Mouse (Mus musculus) cerebellum, postnatal 10 days (tissue): Measurements from ENCODE around the gene Fignl2.
A peak's percentile ranks its signal among the peaks of the same experiment; 100 is the strongest.

Experiments used
- DNase-seq, 2 experiments: peaks; one replicate each; pipeline ENCODE4 v3.0.0; 2021; ENCODE audit warnings: mixed read lengths in 2 of 2

Fignl2 gene

GRCm38 (mm10) chr15:101066920-101067696 is 11.3 kb downstream of the Fignl2 start:
- peak in 1 of 2 experiments; percentile 33 for DNase-seq

GRCm38 (mm10) chr15:101066364-101066847 is 12.0 kb downstream of the Fignl2 start:
- peak in 1 of 2 experiments; percentile 18 for DNase-seq

- peak; percentile 53 to 71 for DNase-seq
These were observed 13.3 kb downstream of the Fignl2 start for GRCm38 (mm10) chr15:101065069-101065468.

GRCm38 (mm10) chr15:101060280-101060852 is 18.0 kb downstream of the Fignl2 start:
- no peak for DNase-seq

- no peak for DNase-seq
These were observed 18.6 kb downstream of the Fignl2 start for GRCm38 (mm10) chr15:101059570-101060279.

GRCm38 (mm10) chr15:101056225-101056624 is 22.1 kb downstream of the Fignl2 start:
- peak; percentile 67 to 73 for DNase-seq

- DNase-seq, result no peak
These were observed 23.8 kb downstream of the Fignl2 start for GRCm38 (mm10) chr15:101054541-101054940.

GRCm38 (mm10) chr15:101053832-101054459 is 24.4 kb downstream of the Fignl2 start:
- peak in 1 of 2 experiments; percentile 31 for DNase-seq

- peak in 1 of 2 experiments; percentile 51 for DNase-seq
These were observed 25.5 kb downstream of the Fignl2 start for GRCm38 (mm10) chr15:101052560-101053501.

GRCm38 (mm10) chr15:101051869-101052268 is 26.5 kb downstream of the Fignl2 start:
- DNase-seq, result peak in 1 of 2 experiments; percentile 41

GRCm38 (mm10) chr15:101048338-101048896 is 29.9 kb downstream of the Fignl2 start:
- no peak for DNase-seq

- DNase-seq, result peak in 1 of 2 experiments; percentile 28
These were observed 31.2 kb downstream of the Fignl2 start, which contains the start of gene Gm47841 for GRCm38 (mm10) chr15:101047194-101047555. Gm47841 (minus strand) TSS chr15:101047397.

- DNase-seq, result peak; percentile 55 to 58
These were observed 31.7 kb downstream of the Fignl2 start for GRCm38 (mm10) chr15:101046527-101047193.

GRCm38 (mm10) chr15:101046039-101046526 is 32.3 kb downstream of the Fignl2 start:
- no peak for DNase-seq

GRCm38 (mm10) chr15:101044531-101044930 is 33.8 kb downstream of the Fignl2 start:
- no peak for DNase-seq

- DNase-seq, result peak; percentile 84 to 85
These were observed 35.8 kb downstream of the Fignl2 start for GRCm38 (mm10) chr15:101042613-101043012.

GRCm38 (mm10) chr15:101041966-101042365 is 36.4 kb downstream of the Fignl2 start:
- peak; percentile 33 to 46 for DNase-seq

GRCm38 (mm10) chr15:101039651-101040050 is 38.7 kb downstream of the Fignl2 start:
- DNase-seq, result peak; percentile 39 to 42

GRCm38 (mm10) chr15:101028960-101029359 is 49.4 kb downstream of the Fignl2 start:
- no peak for DNase-seq

- no peak for DNase-seq
These were observed 67.0 kb downstream of the Fignl2 start for GRCm38 (mm10) chr15:101011352-101011751.
